Mouse (Mus musculus): ENCODE results near the gene Dnajb13. TPM values are rescaled to one million over a fixed set of nuclear protein-coding genes. Genes with fewer than 3 reads are reported as not detected.

Dnajb13 gene
- polyA plus RNA-seq, 1 experiment from 2014 or later = 7.1 TPM

- Histone ChIP-seq H3K4me3 (ENCODE audit: low read depth, low read length) (no peak overlapping the region), H3K27me3 (ENCODE audit: control insufficient read depth, insufficient read depth, low read length) (no peaks in the 10 kb centered on the region), H3K4me2 (replicated peaks; ENCODE audit: low read depth, low read length) (no peak overlapping the region), H3K27ac (ENCODE audit: low read depth, low read length) (no peak overlapping the region), H3K36me3 (ENCODE audit: control insufficient read depth, insufficient read depth, low read length) (no peaks in the 10 kb centered on the region), H3K9ac (ENCODE audit: low read depth, low read length) (no peak overlapping the region), H3K4me1 (replicated peaks; ENCODE audit: control insufficient read depth, insufficient read depth, low read length) (no peaks in the 10 kb centered on the region), H3K9me3 (ENCODE audit: control insufficient read depth, low read length) (no peaks in the 10 kb centered on the region)
- DNase-seq (ENCODE audit: low spot score) (no peak), ATAC-seq (ENCODE audit: low FRiP score) (no peak)
- WGBS = 83% methylated on average over 7 of the region's 7 CpGs
Measured at GRCm38 (mm10) chr7:100502374-100502922, 12.3 kb downstream of the Dnajb13 start.

- no peak overlapping the region for H3K4me2 ChIP-seq (replicated peaks; ENCODE audit: low read depth, low read length)
- H3K9me3 ChIP-seq (ENCODE audit: control insufficient read depth, low read length) = no peaks in the 10 kb centered on the region
- no peak overlapping the region for H3K4me3 ChIP-seq (ENCODE audit: low read depth, low read length)
- WGBS = 73% methylated on average over 2 of the region's 2 CpGs
- no peaks in the 10 kb centered on the region for H3K27me3 ChIP-seq (ENCODE audit: control insufficient read depth, insufficient read depth, low read length)
- H3K27ac ChIP-seq (ENCODE audit: low read depth, low read length) = no peak overlapping the region
- DNase-seq (ENCODE audit: low spot score) (no peak), ATAC-seq (ENCODE audit: low FRiP score) (no peak)
- no peaks in the 10 kb centered on the region for H3K4me1 ChIP-seq (replicated peaks; ENCODE audit: control insufficient read depth, insufficient read depth, low read length)
- no peaks in the 10 kb centered on the region for H3K36me3 ChIP-seq (ENCODE audit: control insufficient read depth, insufficient read depth, low read length)
- no peak overlapping the region for H3K9ac ChIP-seq (ENCODE audit: low read depth, low read length)
Measured at GRCm38 (mm10) chr7:100501844-100502373, 12.9 kb downstream of the Dnajb13 start.

- H3K36me3 ChIP-seq (ENCODE audit: control insufficient read depth, insufficient read depth, low read length) = no peaks in the 10 kb centered on the region
- no peak for ATAC-seq (ENCODE audit: low FRiP score)
- no peak overlapping the region for H3K27ac ChIP-seq (ENCODE audit: low read depth, low read length)
- H3K9ac ChIP-seq (ENCODE audit: low read depth, low read length) = no peak overlapping the region
- no peaks in the 10 kb centered on the region for H3K9me3 ChIP-seq (ENCODE audit: control insufficient read depth, low read length)
- H3K27me3 ChIP-seq (ENCODE audit: control insufficient read depth, insufficient read depth, low read length) = no peaks in the 10 kb centered on the region
- no peak for DNase-seq (ENCODE audit: low spot score)
- H3K4me3 ChIP-seq (ENCODE audit: low read depth, low read length) = no peak overlapping the region
- no peaks in the 10 kb centered on the region for H3K4me1 ChIP-seq (replicated peaks; ENCODE audit: control insufficient read depth, insufficient read depth, low read length)
- 74% methylated on average over 6 of the region's 6 CpGs for WGBS
- no peak overlapping the region for H3K4me2 ChIP-seq (replicated peaks; ENCODE audit: low read depth, low read length)
Measured at GRCm38 (mm10) chr7:100501027-100501843, 13.5 kb downstream of the Dnajb13 start.

GRCm38 (mm10) chr7:100500276-100500977 is 14.3 kb downstream of the Dnajb13 start:
- ATAC-seq (ENCODE audit: low FRiP score) = no peak
- DNase-seq (ENCODE audit: low spot score) = no peak
- H3K4me1 ChIP-seq (replicated peaks; ENCODE audit: control insufficient read depth, insufficient read depth, low read length) = 0 out of 2 replicates have a peak, but pooled peaks cover 1% of the 10 kb centered on the region
- 68% methylated on average over 16 of the region's 16 CpGs for WGBS
- H3K36me3 ChIP-seq (ENCODE audit: control insufficient read depth, insufficient read depth, low read length) = no peaks in the 10 kb centered on the region
- H3K4me3 ChIP-seq (ENCODE audit: low read depth, low read length) = no peak overlapping the region
- H3K9me3 ChIP-seq (ENCODE audit: control insufficient read depth, low read length) = no peaks in the 10 kb centered on the region
- H3K27ac ChIP-seq (ENCODE audit: low read depth, low read length) = no peak overlapping the region
- no peak overlapping the region for H3K9ac ChIP-seq (ENCODE audit: low read depth, low read length)
- H3K27me3 ChIP-seq (ENCODE audit: control insufficient read depth, insufficient read depth, low read length) = no peaks in the 10 kb centered on the region
- no peak overlapping the region for H3K4me2 ChIP-seq (replicated peaks; ENCODE audit: low read depth, low read length)

DNA sequence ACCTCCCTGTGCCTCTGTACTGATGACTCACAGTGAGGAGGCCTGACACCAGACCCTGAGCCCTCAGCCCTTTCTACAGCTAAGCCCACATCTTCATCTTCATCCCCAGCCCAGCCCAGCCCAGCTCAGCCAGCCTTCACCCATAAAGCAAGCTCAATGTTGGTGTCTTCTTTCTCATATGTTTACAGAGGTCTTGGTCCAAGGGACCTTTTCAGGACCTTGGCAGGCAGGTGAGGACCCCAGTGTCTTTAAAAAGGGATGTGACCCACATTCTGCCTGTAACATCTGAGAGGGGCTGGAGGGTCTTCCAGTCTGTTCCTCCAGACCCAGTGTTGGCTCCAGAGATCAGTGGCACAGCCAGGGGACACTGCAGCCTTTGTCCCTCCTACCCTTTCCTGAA is 15.3 kb downstream of the Dnajb13 start:
- ATAC-seq (ENCODE audit: low FRiP score) = no peak
- H3K9me3 ChIP-seq (ENCODE audit: control insufficient read depth, low read length) = no peaks in the 10 kb centered on the region
- no peak overlapping the region for H3K9ac ChIP-seq (ENCODE audit: low read depth, low read length)
- no peak for DNase-seq (ENCODE audit: low spot score)
- no peaks in the 10 kb centered on the region for H3K36me3 ChIP-seq (ENCODE audit: control insufficient read depth, insufficient read depth, low read length)
- H3K27ac ChIP-seq (ENCODE audit: low read depth, low read length) = no peak overlapping the region
- 0 out of 2 replicates have a peak, but pooled peaks cover 4% of the 10 kb centered on the region for H3K4me1 ChIP-seq (replicated peaks; ENCODE audit: control insufficient read depth, insufficient read depth, low read length)
- no peak overlapping the region for H3K4me2 ChIP-seq (replicated peaks; ENCODE audit: low read depth, low read length)
- H3K4me3 ChIP-seq (ENCODE audit: low read depth, low read length) = no peak overlapping the region
- H3K27me3 ChIP-seq (ENCODE audit: control insufficient read depth, insufficient read depth, low read length) = no peaks in the 10 kb centered on the region

DNA sequence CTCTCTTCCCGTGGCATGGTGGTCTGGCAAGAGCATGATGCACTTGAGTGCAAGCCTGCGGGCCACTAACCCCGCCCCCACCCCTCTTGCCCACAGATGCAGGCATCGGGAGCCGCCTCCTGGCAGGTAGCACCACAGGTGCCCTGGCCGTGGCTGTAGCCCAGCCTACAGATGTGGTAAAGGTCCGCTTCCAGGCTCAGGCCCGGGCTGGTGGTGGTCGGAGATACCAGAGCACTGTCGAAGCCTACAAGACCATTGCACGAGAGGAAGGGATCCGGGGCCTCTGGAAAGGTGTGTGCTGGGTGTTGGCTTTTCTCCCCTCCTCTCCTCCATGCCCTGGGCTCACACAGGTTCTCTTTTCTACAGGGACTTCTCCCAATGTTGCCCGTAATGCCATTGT is 16.8 kb downstream of the Dnajb13 start:
- no peak overlapping the region for H3K4me2 ChIP-seq (replicated peaks; ENCODE audit: low read depth, low read length)
- H3K9me3 ChIP-seq (ENCODE audit: control insufficient read depth, low read length) = no peaks in the 10 kb centered on the region
- no peak overlapping the region for H3K9ac ChIP-seq (ENCODE audit: low read depth, low read length)
- DNase-seq (ENCODE audit: low spot score) (no peak), ATAC-seq (ENCODE audit: low FRiP score) (no peak)
- 92% methylated on average over 13 of the region's 13 CpGs for WGBS
- H3K27me3 ChIP-seq (ENCODE audit: control insufficient read depth, insufficient read depth, low read length) = no peaks in the 10 kb centered on the region; the same call in 1 of the 2 replicates
- H3K36me3 ChIP-seq (ENCODE audit: control insufficient read depth, insufficient read depth, low read length) = no peaks in the 10 kb centered on the region
- H3K4me3 ChIP-seq (ENCODE audit: low read depth, low read length) = no peak overlapping the region
- no peak overlapping the region for H3K27ac ChIP-seq (ENCODE audit: low read depth, low read length)
- peaks cover 5% of the 10 kb centered on the region; the same call in 1 of the 2 replicates for H3K4me1 ChIP-seq (replicated peaks; ENCODE audit: control insufficient read depth, insufficient read depth, low read length)

DNA sequence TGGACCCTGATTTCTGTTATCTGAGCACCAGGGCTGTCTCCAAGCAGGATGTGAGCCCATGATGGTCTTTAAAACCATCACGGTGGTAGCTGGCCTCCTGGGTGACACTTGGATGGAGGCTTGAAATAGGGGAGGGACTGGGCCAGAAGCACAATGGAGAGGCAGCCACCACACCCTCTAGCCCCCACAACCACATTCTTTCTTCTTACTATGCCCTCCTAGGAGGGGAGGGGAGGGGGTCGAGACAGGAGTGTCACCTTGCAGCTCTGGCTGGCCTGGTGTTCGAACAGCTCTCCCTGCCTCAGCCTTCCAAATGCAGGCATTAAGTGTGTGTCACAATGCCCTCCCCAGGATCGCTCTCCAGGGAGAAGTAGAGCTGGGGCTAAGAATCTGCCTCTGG is 17.4 kb downstream of the Dnajb13 start:
- WGBS = 78% methylated on average over 4 of the region's 4 CpGs
- H3K27ac ChIP-seq (ENCODE audit: low read depth, low read length) = no peak overlapping the region
- H3K36me3 ChIP-seq (ENCODE audit: control insufficient read depth, insufficient read depth, low read length) = no peaks in the 10 kb centered on the region
- no peak overlapping the region for H3K4me3 ChIP-seq (ENCODE audit: low read depth, low read length)
- no peak for ATAC-seq (ENCODE audit: low FRiP score)
- no peaks in the 10 kb centered on the region for H3K9me3 ChIP-seq (ENCODE audit: control insufficient read depth, low read length)
- H3K4me2 ChIP-seq (replicated peaks; ENCODE audit: low read depth, low read length) = no peak overlapping the region
- H3K9ac ChIP-seq (ENCODE audit: low read depth, low read length) = no peak overlapping the region
- DNase-seq (ENCODE audit: low spot score) = no peak
- peaks cover 8% of the 10 kb centered on the region; the same call in 1 of the 2 replicates for H3K4me1 ChIP-seq (replicated peaks; ENCODE audit: control insufficient read depth, insufficient read depth, low read length)
- H3K27me3 ChIP-seq (ENCODE audit: control insufficient read depth, insufficient read depth, low read length) = peaks cover 2% of the 10 kb centered on the region; the same call in 1 of the 2 replicates

DNA sequence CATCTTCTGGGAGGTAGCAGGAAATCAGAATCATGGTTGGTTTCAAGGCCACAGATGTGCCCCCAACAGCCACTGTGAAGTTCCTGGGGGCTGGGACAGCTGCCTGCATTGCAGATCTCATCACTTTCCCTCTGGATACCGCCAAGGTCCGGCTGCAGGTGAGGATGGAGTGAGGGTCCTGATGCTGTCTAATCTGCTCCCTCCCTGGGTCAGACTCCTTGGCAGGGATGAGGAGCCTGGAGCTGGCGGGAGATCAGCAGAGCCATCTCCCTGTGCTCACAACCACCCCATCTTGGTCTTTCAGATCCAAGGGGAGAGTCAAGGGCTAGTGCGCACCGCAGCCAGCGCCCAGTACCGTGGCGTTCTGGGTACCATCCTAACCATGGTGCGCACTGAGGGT is 18.0 kb downstream of the Dnajb13 start:
- no peaks in the 10 kb centered on the region for H3K36me3 ChIP-seq (ENCODE audit: control insufficient read depth, insufficient read depth, low read length)
- H3K9ac ChIP-seq (ENCODE audit: low read depth, low read length) = no peak overlapping the region
- DNase-seq (ENCODE audit: low spot score) = no peak
- no peak overlapping the region for H3K27ac ChIP-seq (ENCODE audit: low read depth, low read length)
- H3K4me1 ChIP-seq (replicated peaks; ENCODE audit: control insufficient read depth, insufficient read depth, low read length) = peaks cover 8% of the 10 kb centered on the region; the same call in 1 of the 2 replicates
- H3K4me3 ChIP-seq (ENCODE audit: low read depth, low read length) = no peak overlapping the region
- ATAC-seq (ENCODE audit: low FRiP score) = no peak
- no peak overlapping the region for H3K4me2 ChIP-seq (replicated peaks; ENCODE audit: low read depth, low read length)
- WGBS = 97% methylated on average over 9 of the region's 9 CpGs
- H3K27me3 ChIP-seq (ENCODE audit: control insufficient read depth, insufficient read depth, low read length) = peaks cover 4% of the 10 kb centered on the region; the same call in 1 of the 2 replicates
- no peaks in the 10 kb centered on the region for H3K9me3 ChIP-seq (ENCODE audit: control insufficient read depth, low read length)

Data from hindbrain, embryonic 11.5 days (tissue).